In genomic region chr15:77362952-77363351, GRCm38 (mm10) we compare ENCODE assay signal across 15 mouse cellular contexts. TPM values are rescaled to one million over a fixed set of nuclear protein-coding genes. Genes with fewer than 3 reads are reported as not detected.
DNase-seq lines count a peak whose midpoint lies in the region; ATAC-seq and TF ChIP-seq lines count a peak whose summit lies in the region.
"Had no signal": no experiment of that assay in that cellular context is flagged by ENCODE, and none has a peak within 500 bp of the region (broad histone marks: within the 10 kb centered on the region; RNA-seq: fewer than 3 reads in every experiment).

No protein-coding gene starts in this region.

- no peaks in the 10 kb centered on the region for H3K79me2 ChIP-seq in myocyte (ENCODE audit: control insufficient read depth, insufficient read depth)

- H3K4me1 ChIP-seq in forebrain, embryonic 12.5 days = peaks cover 59% of the 10 kb centered on the region
- H3K4me1 ChIP-seq in forebrain, embryonic 14.5 days (ENCODE audit: control insufficient read depth, insufficient read depth, low read length) = peaks cover 23% of the 10 kb centered on the region
- H3K4me1 ChIP-seq in midbrain, embryonic 13.5 days (replicated peaks) = peaks cover 60% of the 10 kb centered on the region
- H3K4me1 ChIP-seq in midbrain, embryonic 10.5 days = peaks cover 72% of the 10 kb centered on the region
- H3K4me1 ChIP-seq in embryonic facial prominence, embryonic 15.5 days = peaks cover 68% of the 10 kb centered on the region

- no peak overlapping the region for H3K9ac ChIP-seq in forebrain, embryonic 12.5 days
- no peak overlapping the region for H3K9ac ChIP-seq in forebrain, embryonic 14.5 days (ENCODE audit: low read length)
- H3K9ac ChIP-seq in midbrain, embryonic 13.5 days (replicated peaks) = no peak overlapping the region
- no peak overlapping the region for H3K9ac ChIP-seq in embryonic facial prominence, embryonic 15.5 days

- no peak for ATAC-seq in forebrain, embryonic 12.5 days (ENCODE audit: low FRiP score)
- no peak for ATAC-seq in forebrain, embryonic 14.5 days
- no peak for ATAC-seq in midbrain, embryonic 13.5 days
- no peak for ATAC-seq in embryonic facial prominence, embryonic 15.5 days (ENCODE audit: insufficient number of reproducible peaks, low FRiP score, low TSS enrichment, low read depth)

- WGBS in forebrain, embryonic 12.5 days = 26% methylated on average over 5 of the region's 5 CpGs
- WGBS in forebrain, embryonic 14.5 days = 38% methylated on average over 5 of the region's 5 CpGs
- WGBS in midbrain, embryonic 13.5 days = 29% methylated on average over 5 of the region's 5 CpGs
- WGBS in midbrain, embryonic 10.5 days = 41% methylated on average over 5 of the region's 5 CpGs
- 13% methylated on average over 5 of the region's 5 CpGs for WGBS in embryonic facial prominence, embryonic 15.5 days

- TF ChIP-seq POLR2A in myocyte (IDR thresholded peaks at IDR 0.05; ENCODE audit: insufficient read length, low read depth) = no peak

- H3K4me2 ChIP-seq in forebrain, embryonic 12.5 days = no peak overlapping the region
- no peak overlapping the region for H3K4me2 ChIP-seq in forebrain, embryonic 14.5 days (ENCODE audit: low read length)
- no peak overlapping the region for H3K4me2 ChIP-seq in midbrain, embryonic 13.5 days (replicated peaks)
- H3K4me2 ChIP-seq in embryonic facial prominence, embryonic 15.5 days (replicated peaks) = no peak overlapping the region; the same call in 1 of the 2 replicates
- H3K4me2 ChIP-seq in myocyte (ENCODE audit: low read depth) = peak overlapping the region; percentile 80

- no peak overlapping the region for H3ac ChIP-seq in myocyte (ENCODE audit: control insufficient read depth, insufficient read length)

- H3K9me3 ChIP-seq in forebrain, embryonic 12.5 days = no peaks in the 10 kb centered on the region
- no peaks in the 10 kb centered on the region for H3K9me3 ChIP-seq in forebrain, embryonic 14.5 days (replicated peaks; ENCODE audit: control insufficient read depth, low read length)
- H3K9me3 ChIP-seq in midbrain, embryonic 13.5 days = no peaks in the 10 kb centered on the region
- H3K9me3 ChIP-seq in midbrain, embryonic 10.5 days (replicated peaks) = no peaks in the 10 kb centered on the region
- H3K9me3 ChIP-seq in embryonic facial prominence, embryonic 15.5 days (replicated peaks) = no peaks in the 10 kb centered on the region

- no peak for DNase-seq in forebrain, embryonic 14.5 days (ENCODE audit: low spot score)
- DNase-seq in midbrain, embryonic 10.5 days (ENCODE audit: low spot score) = no peak
- no peak for DNase-seq in kidney, adult 8-10 months
- DNase-seq in thymus, postnatal 36 days = no peak
- DNase-seq: adrenal gland, postnatal 25 days; cerebellum, postnatal 25 days; kidney, postnatal 10 days; left cerebral cortex, postnatal 4 days; lung, postnatal 36 days had no signal

- H3K4me3 ChIP-seq in forebrain, embryonic 12.5 days (replicated peaks) = no peak overlapping the region
- H3K4me3 ChIP-seq in forebrain, embryonic 14.5 days (ENCODE audit: low read depth, low read length) = no peak overlapping the region
- no peak overlapping the region for H3K4me3 ChIP-seq in midbrain, embryonic 13.5 days (replicated peaks)
- H3K4me3 ChIP-seq in midbrain, embryonic 10.5 days = no peak overlapping the region
- H3K4me3 ChIP-seq in embryonic facial prominence, embryonic 15.5 days (replicated peaks) = no peak overlapping the region
- H3K4me3 ChIP-seq in myocyte = no peak overlapping the region

- H3K27me3 ChIP-seq in forebrain, embryonic 12.5 days = no peaks in the 10 kb centered on the region
- no peaks in the 10 kb centered on the region for H3K27me3 ChIP-seq in forebrain, embryonic 14.5 days (replicated peaks; ENCODE audit: control insufficient read depth, insufficient read depth, low read length)
- H3K27me3 ChIP-seq in midbrain, embryonic 13.5 days = no peaks in the 10 kb centered on the region
- H3K27me3 ChIP-seq in midbrain, embryonic 10.5 days (ENCODE audit: low read depth, poor library complexity, severe bottlenecking) = peaks cover 15% of the 10 kb centered on the region
- H3K27me3 ChIP-seq in embryonic facial prominence, embryonic 15.5 days = no peaks in the 10 kb centered on the region
- H3K27me3 ChIP-seq in myocyte (ENCODE audit: control insufficient read depth, insufficient read depth, insufficient read length) = no peaks in the 10 kb centered on the region

- H3K36me3 ChIP-seq in forebrain, embryonic 12.5 days (replicated peaks) = no peaks in the 10 kb centered on the region
- H3K36me3 ChIP-seq in forebrain, embryonic 14.5 days (ENCODE audit: control insufficient read depth, insufficient read depth, low read length) = no peaks in the 10 kb centered on the region
- H3K36me3 ChIP-seq in midbrain, embryonic 13.5 days = no peaks in the 10 kb centered on the region
- no peaks in the 10 kb centered on the region for H3K36me3 ChIP-seq in midbrain, embryonic 10.5 days
- H3K36me3 ChIP-seq in embryonic facial prominence, embryonic 15.5 days = no peaks in the 10 kb centered on the region
- no peaks in the 10 kb centered on the region for H3K36me3 ChIP-seq in myocyte (ENCODE audit: control insufficient read depth, insufficient read depth)

- H3K27ac ChIP-seq in forebrain, embryonic 12.5 days = peak overlapping the region; percentile 56
- H3K27ac ChIP-seq in forebrain, embryonic 14.5 days (ENCODE audit: low read depth, low read length) = no peak overlapping the region
- peak overlapping the region; percentile 82 for H3K27ac ChIP-seq in midbrain, embryonic 13.5 days
- H3K27ac ChIP-seq in midbrain, embryonic 10.5 days (replicated peaks) = no peak overlapping the region
- H3K27ac ChIP-seq in embryonic facial prominence, embryonic 15.5 days (replicated peaks) = peak overlapping the region; percentile 98

TF ChIP-seq in myocyte, 11 proteins besides CTCF, POLR2A, EP300 and RAD21:
- TF ChIP-seq E2F4 (IDR thresholded peaks at IDR 0.05; ENCODE audit: insufficient read depth) (no peak), SRF (IDR thresholded peaks at IDR 0.05; ENCODE audit: control insufficient read depth, insufficient read length, low read depth) (no peak), POLR2AphosphoS2 (IDR thresholded peaks at IDR 0.05; ENCODE audit: insufficient read length, low read depth) (no peak), REST (IDR thresholded peaks at IDR 0.05; ENCODE audit: insufficient read depth, insufficient read length) (no peak), USF1 (IDR thresholded peaks at IDR 0.05; ENCODE audit: low read depth) (no peak), TCF3 (IDR thresholded peaks at IDR 0.05; ENCODE audit: insufficient read length, low read depth) (no peak), MYOD1 (IDR thresholded peaks at IDR 0.05; ENCODE audit: control insufficient read depth in 1 of 3, insufficient read length in 2 of 3, low read depth in 2 of 3) (no peak), CEBPB (IDR thresholded peaks at IDR 0.05; ENCODE audit: insufficient read depth, poor library complexity, severe bottlenecking) (no peak), MYOG (IDR thresholded peaks at IDR 0.05; ENCODE audit: control insufficient read depth in 1 of 3, insufficient read depth in 1 of 3, insufficient read length in 2 of 3, low read depth in 2 of 3) (no peak), MAX (IDR thresholded peaks at IDR 0.05; ENCODE audit: low read depth) (no peak), TCF12 (IDR thresholded peaks at IDR 0.05; ENCODE audit: insufficient read depth, poor library complexity, severe bottlenecking) (no peak)
TF ChIP-seq in myocyte: peak in this region for 0.

RNA-seq across cellular contexts. Expression of gene Apol7a, which starts 36.0 kb away (rescaled TPM):
- not detected in 2 replicates for polyA plus RNA-seq in forebrain, embryonic 12.5 days (2016; fragmentation: Nextera tagmentation; extraction: Ambion mirVana)
- not detected in 2 replicates for polyA plus RNA-seq in forebrain, embryonic 14.5 days (2014; fragmentation: Nextera tagmentation; extraction: Ambion mirVana)
- not detected in 2 replicates for polyA plus RNA-seq in midbrain, embryonic 13.5 days (2015; fragmentation: Nextera tagmentation; extraction: Ambion mirVana)
- not detected in 2 replicates for polyA plus RNA-seq in midbrain, embryonic 10.5 days (2016; fragmentation: Nextera tagmentation; extraction: Ambion mirVana)
- 0.29 and 0.33 TPM in 2 replicates for polyA plus RNA-seq in embryonic facial prominence, embryonic 15.5 days (2015; fragmentation: Nextera tagmentation; extraction: Ambion mirVana)
- polyA plus RNA-seq in myocyte (2012; fragmentation: generic; extraction: Trizol) = 0.18 TPM

RNA-seq across cellular contexts. Expression of gene Apol9a, which starts 48.0 kb away (rescaled TPM):
- polyA plus RNA-seq in forebrain, embryonic 12.5 days (2016; fragmentation: Nextera tagmentation; extraction: Ambion mirVana) = not detected in 2 replicates
- polyA plus RNA-seq in forebrain, embryonic 14.5 days (2014; fragmentation: Nextera tagmentation; extraction: Ambion mirVana) = not detected in 2 replicates
- polyA plus RNA-seq in midbrain, embryonic 13.5 days (2015; fragmentation: Nextera tagmentation; extraction: Ambion mirVana) = 0.04 TPM in 1 of 2 replicates, not detected in the other
- polyA plus RNA-seq in midbrain, embryonic 10.5 days (2016; fragmentation: Nextera tagmentation; extraction: Ambion mirVana) = 0.05 TPM in 1 of 2 replicates, not detected in the other
- 0.13 and 0.20 TPM in 2 replicates for polyA plus RNA-seq in embryonic facial prominence, embryonic 15.5 days (2015; fragmentation: Nextera tagmentation; extraction: Ambion mirVana)
- polyA plus RNA-seq in myocyte (2012; fragmentation: generic; extraction: Trizol) = 16.3 TPM
- polyA plus RNA-seq: liver, embryonic 16.5 days; stomach, embryonic 16.5 days had no signal

RNA-seq across cellular contexts. Expression of gene Rbfox2, which starts 56.1 kb away (rescaled TPM):
- polyA plus RNA-seq in forebrain, embryonic 12.5 days (2016; fragmentation: Nextera tagmentation; extraction: Ambion mirVana) = 119 and 123 TPM in 2 replicates
- polyA plus RNA-seq in forebrain, embryonic 14.5 days (2014; fragmentation: Nextera tagmentation; extraction: Ambion mirVana) = 186 and 229 TPM in 2 replicates
- 154 and 163 TPM in 2 replicates for polyA plus RNA-seq in midbrain, embryonic 13.5 days (2015; fragmentation: Nextera tagmentation; extraction: Ambion mirVana)
- polyA plus RNA-seq in midbrain, embryonic 10.5 days (2016; fragmentation: Nextera tagmentation; extraction: Ambion mirVana) = 35.7 and 59.4 TPM in 2 replicates
- polyA plus RNA-seq in embryonic facial prominence, embryonic 15.5 days (2015; fragmentation: Nextera tagmentation; extraction: Ambion mirVana) = 69.4 and 73.2 TPM in 2 replicates
- polyA plus RNA-seq in myocyte (2012; fragmentation: generic; extraction: Trizol) = 136 TPM

Comparison
In these comparisons a context has a peak if more than half of its experiments do, and no peak if none do; other contexts are left out.
1. H3K27ac ChIP-seq: peak in forebrain, embryonic 12.5 days (single experiment), midbrain, embryonic 13.5 days (single experiment) and embryonic facial prominence, embryonic 15.5 days (single experiment); none in forebrain, embryonic 14.5 days (single experiment) and midbrain, embryonic 10.5 days (single experiment).
2. RNA of gene Apol9a, which starts 48.0 kb away (polyA plus RNA-seq): 16.3 TPM in myocyte (single experiment); 0.13 to 0.20 TPM in embryonic facial prominence, embryonic 15.5 days, 0.04 TPM in midbrain, embryonic 13.5 days, not detected in forebrain, embryonic 14.5 days, not detected in forebrain, embryonic 12.5 days and 0.05 TPM in midbrain, embryonic 10.5 days; every median in the first group is over 10 times any median in the second.